Mouse (Mus musculus) midbrain, embryonic 16.5 days (tissue): ENCODE data around the gene Ppp5c. TPM values are rescaled to one million over a fixed set of nuclear protein-coding genes. Genes with fewer than 3 reads are reported as not detected.
A peak's percentile ranks its signal among the peaks of the same experiment; 100 is the strongest.

Experiments
- ATAC-seq: fragments of 200-750 bp; cut with Nextera tagmentation; 2 replicates; pipeline ENCODE4 v1.8.0; 2017; ENCODE audit warnings: moderate TSS enrichment
- H3K27ac ChIP-seq: fragments of 300-500 bp; sonication (generic); 2 replicates; pipeline ENCODE4 v1.5.1; 2014; ENCODE audit warnings: mild to moderate bottlenecking, low read length, mixed read lengths
- H3K27me3 ChIP-seq: fragments of 300-500 bp; sonication (generic); 2 replicates; pipeline ENCODE4 v1.6.1; 2014; ENCODE audit warnings: low read depth, low read length, mixed read lengths; ENCODE audit not compliant: control insufficient read depth, insufficient read depth
- H3K36me3 ChIP-seq: fragments of 300-500 bp; sonication (generic); 2 replicates; pipeline ENCODE4 v1.6.1; 2014; ENCODE audit warnings: mild to moderate bottlenecking, low read length, moderate library complexity, mixed read lengths; ENCODE audit not compliant: control insufficient read depth, insufficient read depth
- H3K4me1 ChIP-seq: fragments of 300-500 bp; sonication (generic); 2 replicates; pipeline ENCODE4 v1.6.1; 2014; ENCODE audit warnings: mild to moderate bottlenecking, low read length, mixed read lengths; ENCODE audit not compliant: control insufficient read depth, insufficient read depth
- H3K4me2 ChIP-seq: fragments of 300-500 bp; sonication (generic); 2 replicates; pipeline ENCODE4 v1.6.1; 2014; ENCODE audit warnings: mild to moderate bottlenecking, low read length, mixed read lengths
- H3K4me3 ChIP-seq: fragments of 300-500 bp; sonication (generic); 2 replicates; pipeline ENCODE4 v1.5.1; 2014; ENCODE audit warnings: low read depth, mild to moderate bottlenecking, low read length, moderate library complexity, mixed read lengths
- H3K9ac ChIP-seq: fragments of 300-500 bp; sonication (generic); 2 replicates; pipeline ENCODE4 v1.6.1; 2014; ENCODE audit warnings: low read depth, low read length, mixed read lengths
- H3K9me3 ChIP-seq: fragments of 300-500 bp; sonication (generic); replicated peaks from 2 replicates; pipeline ENCODE4 v1.6.1; 2014; ENCODE audit warnings: mild to moderate bottlenecking, low read length, mixed read lengths; ENCODE audit not compliant: control insufficient read depth, poor library complexity, severe bottlenecking
- WGBS: fragments of 180-500 bp; shearing (Covaris S2); extraction: QIAGEN DNeasy Blood & Tissue Kit; methylation state at CpG from one replicate; pipeline ENCODE4 v1.1.7; 2014; 5-methylcytosine and 5-hydroxymethylcytosine counted together
- polyA plus RNA-seq: library from polyadenylated mRNA; unstranded; fragments of >200 nt; fragmentation: Nextera tagmentation; extraction: Ambion mirVana; gene quantifications from 2 replicates; pipeline ENCODE4 v1.2.1, GENCODE M21; 2015

Ppp5c gene
- polyA plus RNA-seq, 1 experiment from 2014 or later: 127 TPM

- Histone ChIP-seq H3K9ac (peak overlapping the region; percentile 45), H3K9me3 (no peaks in the 10 kb centered on the region), H3K4me2 (peak overlapping the region; percentile 33), H3K27me3 (no peaks in the 10 kb centered on the region), H3K4me3 (no peak overlapping the region), H3K4me1 (peaks cover 57% of the 10 kb centered on the region), H3K27ac (peak overlapping the region; percentile 80), H3K36me3 (no peaks in the 10 kb centered on the region)
- WGBS: 21% methylated on average over 7 of the region's 7 CpGs
- peak; percentile 47; the same call in 1 of the 2 replicates for ATAC-seq
These were observed 40.1 kb downstream of the Ppp5c start for GRCm38 (mm10) chr7:16987541-16988149.

DNA sequence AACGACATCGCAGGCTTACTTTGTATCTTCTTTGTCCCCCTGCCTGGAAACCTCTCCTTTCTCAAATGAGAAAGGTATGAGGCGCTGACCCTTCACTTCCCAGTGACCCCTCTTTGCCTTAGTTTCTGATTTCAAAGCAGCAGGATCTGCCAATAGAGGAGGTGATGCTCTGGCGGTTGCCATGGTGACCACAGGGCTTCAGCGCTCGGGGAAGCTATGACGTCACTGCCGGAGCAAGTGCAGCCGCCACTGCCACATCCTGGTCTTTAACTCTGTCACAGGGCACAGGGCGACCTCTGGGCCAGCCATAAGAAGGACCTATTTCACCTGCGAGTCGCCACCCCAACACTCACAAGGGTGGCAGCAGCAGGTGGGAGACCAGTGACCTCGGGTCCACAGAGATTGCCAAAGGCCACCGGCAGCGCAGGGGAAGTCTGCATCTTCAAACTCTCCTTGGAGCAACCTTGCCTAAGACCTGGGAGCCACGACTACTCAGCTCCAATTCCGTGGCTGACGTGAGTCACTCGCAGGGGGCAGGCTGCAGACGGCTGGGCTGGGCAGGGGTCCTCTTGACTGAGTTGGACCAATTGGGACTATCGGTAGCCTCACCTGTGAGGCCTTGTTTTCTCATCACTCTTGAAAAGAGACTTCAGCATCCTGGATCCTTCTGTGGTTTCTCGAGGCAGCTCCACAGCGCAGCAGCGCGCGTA lies 44.7 kb downstream of the Ppp5c start, which contains the start of gene Gm42372:
Gene Gm42372, plus strand, starts transcription at position 228 of the 710 bp plus-strand sequence.
- peak; percentile 79 for ATAC-seq
- H3K27me3 ChIP-seq: no peaks in the 10 kb centered on the region
- H3K4me2 ChIP-seq: peak within 1 kb of the TSS; percentile 82
- peak within 1 kb of the TSS; percentile 79 for H3K27ac ChIP-seq
- peak within 1 kb of the TSS; percentile 69 for H3K9ac ChIP-seq
- WGBS: 19% methylated on average over 26 of the region's 26 CpGs
- H3K4me3 ChIP-seq: peak within 1 kb of the TSS; percentile 49
- H3K9me3 ChIP-seq: no peaks in the 10 kb centered on the region
- peaks cover 48% of the 10 kb centered on the region for H3K4me1 ChIP-seq
- H3K36me3 ChIP-seq: no peaks in the 10 kb centered on the region

GRCm38 (mm10) chr7:16980348-16980747 lies 47.4 kb downstream of the Ppp5c start:
- Histone ChIP-seq H3K9me3 (no peaks in the 10 kb centered on the region), H3K27ac (peak overlapping the region; percentile 62), H3K4me2 (peak overlapping the region; percentile 41), H3K4me3 (no peak overlapping the region), H3K36me3 (no peaks in the 10 kb centered on the region), H3K4me1 (peaks cover 30% of the 10 kb centered on the region), H3K9ac (no peak overlapping the region), H3K27me3 (no peaks in the 10 kb centered on the region)
- 13% methylated on average over 12 of the region's 12 CpGs for WGBS
- no peak for ATAC-seq

- no peaks in the 10 kb centered on the region for H3K27me3 ChIP-seq
- H3K27ac ChIP-seq: no peak overlapping the region
- H3K4me3 ChIP-seq: no peak overlapping the region
- WGBS: 97% methylated on average over 3 of the region's 3 CpGs
- H3K4me2 ChIP-seq: no peak overlapping the region
- H3K36me3 ChIP-seq: no peaks in the 10 kb centered on the region
- peaks cover 18% of the 10 kb centered on the region for H3K4me1 ChIP-seq
- H3K9me3 ChIP-seq: no peaks in the 10 kb centered on the region
- no peak for ATAC-seq
- no peak overlapping the region for H3K9ac ChIP-seq
These were observed 49.1 kb downstream of the Ppp5c start for GRCm38 (mm10) chr7:16978593-16978992.

- Histone ChIP-seq H3K9me3 (no peaks in the 10 kb centered on the region), H3K4me2 (no peak overlapping the region), H3K27ac (no peak overlapping the region), H3K4me3 (no peak overlapping the region), H3K4me1 (peaks cover 14% of the 10 kb centered on the region), H3K9ac (no peak overlapping the region), H3K27me3 (no peaks in the 10 kb centered on the region), H3K36me3 (no peaks in the 10 kb centered on the region)
- WGBS: 78% methylated on average over 6 of the region's 6 CpGs
- ATAC-seq: no peak
These were observed 49.6 kb downstream of the Ppp5c start for GRCm38 (mm10) chr7:16978173-16978572.

DNA sequence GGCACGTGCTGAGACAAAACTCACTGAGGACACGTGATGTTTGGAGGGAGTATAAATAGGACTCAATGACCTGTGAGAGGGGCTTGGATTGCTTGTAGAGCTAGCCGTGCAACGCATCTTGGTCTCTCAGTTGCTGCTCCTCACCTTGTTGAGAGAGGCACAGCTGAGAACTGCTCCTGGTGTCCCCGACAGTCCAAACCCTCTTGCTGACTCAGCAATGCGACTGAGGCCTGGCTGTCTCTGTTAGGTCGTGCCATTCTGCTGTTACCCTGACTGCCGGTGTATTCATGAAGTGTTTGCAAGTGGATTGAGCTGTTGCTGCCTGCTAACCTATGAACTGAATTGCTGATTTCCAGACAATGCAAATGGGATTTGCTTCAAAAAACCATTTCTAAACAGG lies 51.4 kb downstream of the Ppp5c start:
- ATAC-seq: no peak
- H3K27ac ChIP-seq: no peak overlapping the region
- 59% methylated on average over 8 of the region's 8 CpGs for WGBS
- no peaks in the 10 kb centered on the region for H3K27me3 ChIP-seq
- peaks cover 4% of the 10 kb centered on the region; the same call in 1 of the 2 replicates for H3K4me1 ChIP-seq
- no peaks in the 10 kb centered on the region for H3K36me3 ChIP-seq
- no peak overlapping the region for H3K9ac ChIP-seq
- H3K4me3 ChIP-seq: no peak overlapping the region
- H3K9me3 ChIP-seq: no peaks in the 10 kb centered on the region
- H3K4me2 ChIP-seq: no peak overlapping the region

GRCm38 (mm10) chr7:16974018-16974417 lies 53.7 kb downstream of the Ppp5c start:
- Histone ChIP-seq H3K27me3 (no peaks in the 10 kb centered on the region), H3K27ac (no peak overlapping the region), H3K4me2 (no peak overlapping the region), H3K36me3 (no peaks in the 10 kb centered on the region), H3K4me3 (no peak overlapping the region), H3K9me3 (no peaks in the 10 kb centered on the region), H3K4me1 (no peaks in the 10 kb centered on the region), H3K9ac (no peak overlapping the region)
- WGBS: 58% methylated on average over 6 of the region's 6 CpGs
- ATAC-seq: no peak

DNA sequence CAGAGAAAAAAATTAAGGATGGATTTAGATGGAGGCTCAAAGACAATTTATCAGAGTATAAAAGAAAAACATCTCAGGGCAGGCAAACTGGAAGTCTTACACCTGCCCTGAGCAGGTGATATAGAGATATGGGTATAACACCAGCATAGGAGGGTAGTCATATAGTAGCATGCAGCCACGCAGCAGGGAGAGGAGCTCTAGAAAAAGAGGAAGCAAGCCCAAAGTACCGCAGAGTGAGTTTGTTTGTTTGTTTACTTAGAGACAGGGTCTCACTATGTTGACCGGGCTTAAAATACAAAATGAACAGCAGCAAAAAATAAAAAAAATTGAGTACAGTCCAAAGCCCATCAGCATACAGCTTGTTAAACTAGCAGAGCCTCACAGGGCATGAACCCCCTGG lies 56.6 kb downstream of the Ppp5c start:
- H3K9me3 ChIP-seq: no peaks in the 10 kb centered on the region
- ATAC-seq: no peak
- no peaks in the 10 kb centered on the region for H3K27me3 ChIP-seq
- no peak overlapping the region for H3K9ac ChIP-seq
- H3K36me3 ChIP-seq: no peaks in the 10 kb centered on the region
- no peak overlapping the region for H3K27ac ChIP-seq
- no peaks in the 10 kb centered on the region for H3K4me1 ChIP-seq
- H3K4me2 ChIP-seq: no peak overlapping the region
- WGBS: 82% methylated on average over 3 of the region's 3 CpGs
- H3K4me3 ChIP-seq: no peak overlapping the region

DNA sequence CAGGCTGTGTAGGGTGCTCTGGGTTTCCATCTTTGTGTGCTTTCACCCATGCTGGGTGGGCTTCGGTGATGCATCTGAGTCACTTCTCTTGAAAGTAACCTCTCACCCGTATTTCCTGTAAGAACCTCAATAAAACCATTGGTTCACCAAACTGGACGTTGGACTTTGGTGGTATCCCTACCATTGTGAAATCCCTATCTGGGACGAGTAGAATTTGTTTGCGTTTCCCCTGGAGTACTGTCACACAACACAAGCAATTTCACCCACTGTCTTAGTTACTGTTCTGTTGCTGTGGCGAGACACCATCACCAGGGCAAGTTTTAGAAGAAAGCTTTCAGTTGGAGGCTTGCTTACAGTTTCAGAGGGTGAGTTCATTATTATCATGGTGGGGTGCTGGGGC lies 59.3 kb downstream of the Ppp5c start:
- H3K27me3 ChIP-seq: no peaks in the 10 kb centered on the region
- H3K4me1 ChIP-seq: no peaks in the 10 kb centered on the region
- H3K36me3 ChIP-seq: no peaks in the 10 kb centered on the region
- H3K4me3 ChIP-seq: no peak overlapping the region
- ATAC-seq: no peak
- H3K27ac ChIP-seq: no peak overlapping the region
- 86% methylated on average over 6 of the region's 6 CpGs for WGBS
- no peak overlapping the region for H3K9ac ChIP-seq
- H3K9me3 ChIP-seq: no peaks in the 10 kb centered on the region
- H3K4me2 ChIP-seq: no peak overlapping the region
